17 mouse cellular contexts compared by ENCODE assay signal in the genomic region with DNA sequence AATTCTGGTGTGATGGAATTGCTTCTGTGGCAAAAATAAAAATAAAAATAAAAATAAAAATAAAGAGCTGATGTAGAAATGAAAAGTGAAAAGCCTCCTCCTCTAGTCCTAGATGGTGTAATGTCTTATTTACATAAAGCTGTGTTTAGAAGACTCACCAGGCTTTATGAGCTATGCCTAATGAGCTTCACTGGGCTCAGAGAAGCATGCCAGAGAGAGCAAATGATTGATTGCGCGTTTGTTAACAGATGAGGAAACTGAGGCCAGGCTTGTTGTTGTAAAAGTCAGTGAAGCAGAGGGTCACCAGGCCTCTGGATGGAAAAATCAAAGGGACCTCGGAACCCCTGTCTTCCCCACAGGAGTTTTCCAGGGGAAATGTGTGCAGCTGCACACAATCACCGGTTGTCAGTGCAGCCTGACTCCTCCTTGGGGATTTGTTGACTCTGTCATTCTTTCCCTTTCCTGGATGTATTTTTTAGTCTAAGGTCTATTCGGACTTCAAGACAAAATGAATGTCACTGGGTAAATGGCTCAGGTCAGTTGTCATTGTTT.
"Had no signal": no experiment of that assay in that cellular context is flagged by ENCODE, and none has a peak within 500 bp of the region (broad histone marks: within the 10 kb centered on the region; RNA-seq: fewer than 3 reads in every experiment).

No protein-coding gene starts in this region.

- H3K27ac ChIP-seq: layer of hippocampus, adult 2 months; limb, embryonic 12.5 days; liver, embryonic 13.5 days; lung, embryonic 15.5 days; macrophage; midbrain, embryonic 13.5 days had no signal

- ATAC-seq: intestine, postnatal 0 days; liver, postnatal 0 days; midbrain, embryonic 13.5 days had no signal

- H3K9me3 ChIP-seq: limb, embryonic 12.5 days; liver, embryonic 13.5 days; lung, embryonic 15.5 days; megakaryocyte, embryonic 14.5 days; midbrain, embryonic 13.5 days had no signal

- H3K36me3 ChIP-seq: limb, embryonic 12.5 days; liver, embryonic 13.5 days; lung, embryonic 15.5 days; midbrain, embryonic 13.5 days had no signal

- H3K4me3 ChIP-seq: layer of hippocampus, adult 2 months; limb, embryonic 12.5 days; liver, embryonic 13.5 days; lung, embryonic 15.5 days; megakaryocyte, embryonic 14.5 days; midbrain, embryonic 13.5 days; myocyte had no signal

- DNase-seq: kidney, postnatal 25 days; liver; liver, embryonic 13.5 days; liver, postnatal 0 days; lung, postnatal 14 days; right cerebral cortex, postnatal 4 days; spleen, adult 18-20 months; thymus, adult 18-20 months; thymus, postnatal 25 days had no signal

- H3K4me2 ChIP-seq: limb, embryonic 12.5 days; liver, embryonic 13.5 days; lung, embryonic 15.5 days; midbrain, embryonic 13.5 days had no signal

- H3K4me1 ChIP-seq: liver, embryonic 13.5 days; megakaryocyte, embryonic 14.5 days had no signal

- H3K9ac ChIP-seq: limb, embryonic 12.5 days; liver, embryonic 13.5 days; liver, postnatal 0 days; lung, embryonic 15.5 days; midbrain, embryonic 13.5 days had no signal

- H3K27me3 ChIP-seq: limb, embryonic 12.5 days; liver, embryonic 13.5 days; lung, embryonic 15.5 days; megakaryocyte, embryonic 14.5 days; midbrain, embryonic 13.5 days had no signal
